Mouse (Mus musculus) CD4-positive, CD25-positive, alpha-beta regulatory T cell (primary cell): ENCODE results near the gene Inhbb. TPM values are rescaled to one million over a fixed set of nuclear protein-coding genes. Genes with fewer than 3 reads are reported as not detected.

Source experiments
- polyA plus RNA-seq: library from polyadenylated mRNA; unstranded; fragments of 100-300 nt; shearing (Covaris generic); gene quantifications from one replicate; pipeline ENCODE4 v1.2.1, GENCODE M21; 2017

The Inhbb gene
- polyA plus RNA-seq: not detected

GRCm38 (mm10) chr1:119421576-119422421, at the start of gene Inhbb:
Gene Inhbb (minus strand): TSS chr1:119422248.

Other genes with a start within 250 kb of the Inhbb start
- gene Ralb, start 82.5 kb upstream of the Inhbb start, polyA plus RNA-seq: 18.7 TPM
- 34.9 TPM for gene Tmem185b, start 103.9 kb upstream of the Inhbb start, polyA plus RNA-seq
- gene Epb41l5, start 226.8 kb upstream of the Inhbb start, polyA plus RNA-seq: 1.1 TPM